Mouse (Mus musculus) midbrain, embryonic 16.5 days (tissue): ENCODE measurements around the gene Ubash3a. TPM values are rescaled to one million over a fixed set of nuclear protein-coding genes. Genes with fewer than 3 reads are reported as not detected.

ENCODE experiments used
- ATAC-seq: fragments of 200-750 bp; cut with Nextera tagmentation; 2 replicates; pipeline ENCODE4 v1.8.0; 2017; ENCODE audit warnings: moderate TSS enrichment
- H3K27ac ChIP-seq: fragments of 300-500 bp; sonication (generic); 2 replicates; pipeline ENCODE4 v1.5.1; 2014; ENCODE audit warnings: mild to moderate bottlenecking, low read length, mixed read lengths
- H3K27me3 ChIP-seq: fragments of 300-500 bp; sonication (generic); 2 replicates; pipeline ENCODE4 v1.6.1; 2014; ENCODE audit warnings: low read depth, low read length, mixed read lengths; ENCODE audit not compliant: control insufficient read depth, insufficient read depth
- H3K36me3 ChIP-seq: fragments of 300-500 bp; sonication (generic); 2 replicates; pipeline ENCODE4 v1.6.1; 2014; ENCODE audit warnings: mild to moderate bottlenecking, low read length, moderate library complexity, mixed read lengths; ENCODE audit not compliant: control insufficient read depth, insufficient read depth
- H3K4me1 ChIP-seq: fragments of 300-500 bp; sonication (generic); 2 replicates; pipeline ENCODE4 v1.6.1; 2014; ENCODE audit warnings: mild to moderate bottlenecking, low read length, mixed read lengths; ENCODE audit not compliant: control insufficient read depth, insufficient read depth
- H3K4me2 ChIP-seq: fragments of 300-500 bp; sonication (generic); 2 replicates; pipeline ENCODE4 v1.6.1; 2014; ENCODE audit warnings: mild to moderate bottlenecking, low read length, mixed read lengths
- H3K4me3 ChIP-seq: fragments of 300-500 bp; sonication (generic); 2 replicates; pipeline ENCODE4 v1.5.1; 2014; ENCODE audit warnings: low read depth, mild to moderate bottlenecking, low read length, moderate library complexity, mixed read lengths
- H3K9ac ChIP-seq: fragments of 300-500 bp; sonication (generic); 2 replicates; pipeline ENCODE4 v1.6.1; 2014; ENCODE audit warnings: low read depth, low read length, mixed read lengths
- H3K9me3 ChIP-seq: fragments of 300-500 bp; sonication (generic); replicated peaks from 2 replicates; pipeline ENCODE4 v1.6.1; 2014; ENCODE audit warnings: mild to moderate bottlenecking, low read length, mixed read lengths; ENCODE audit not compliant: control insufficient read depth, poor library complexity, severe bottlenecking
- WGBS: fragments of 180-500 bp; shearing (Covaris S2); extraction: QIAGEN DNeasy Blood & Tissue Kit; methylation state at CpG from one replicate; pipeline ENCODE4 v1.1.7; 2014; 5-methylcytosine and 5-hydroxymethylcytosine counted together
- polyA plus RNA-seq: library from polyadenylated mRNA; unstranded; fragments of >200 nt; fragmentation: Nextera tagmentation; extraction: Ambion mirVana; gene quantifications from 2 replicates; pipeline ENCODE4 v1.2.1, GENCODE M21; 2015

The Ubash3a gene
- polyA plus RNA-seq, 1 experiment from 2014 or later: not detected

DNA sequence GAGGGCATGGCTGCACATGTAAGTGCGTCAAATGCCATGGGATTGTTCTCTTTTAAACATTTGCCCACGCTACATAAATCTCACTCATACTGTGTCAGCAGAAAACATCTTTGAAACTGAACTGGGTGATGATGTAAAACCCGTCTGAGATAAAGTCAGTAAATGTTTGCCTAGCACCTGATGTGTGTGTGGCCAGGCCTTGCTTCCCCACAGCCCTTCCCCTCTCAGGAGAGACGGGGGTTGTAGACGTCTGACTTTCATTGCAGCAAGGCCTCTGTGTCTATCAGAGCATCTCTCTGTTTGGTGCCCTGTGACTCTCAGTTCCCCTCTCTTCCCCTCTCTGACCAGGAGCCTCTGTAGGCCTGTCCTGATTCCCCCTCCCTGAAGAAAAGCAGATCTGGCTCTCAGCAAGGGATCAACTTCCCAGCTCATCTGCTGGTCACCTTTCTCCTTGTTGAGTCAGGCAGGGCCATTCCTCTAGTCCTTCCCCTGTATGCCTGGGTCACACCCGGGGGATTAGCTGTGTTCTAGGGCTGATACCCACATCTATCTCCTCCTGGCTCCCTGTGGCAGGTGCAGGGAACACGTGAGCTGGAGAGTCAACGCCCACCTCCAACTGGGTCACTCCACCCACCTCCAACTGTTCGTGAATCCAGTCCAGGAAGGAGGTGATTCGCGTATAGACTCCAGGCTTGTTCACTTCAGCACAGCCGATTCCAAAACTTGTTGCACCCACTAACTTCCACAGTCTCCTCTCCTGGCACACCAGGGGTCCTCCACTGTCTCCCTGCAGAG is 24.3 kb upstream of the Ubash3a start:
- 74% methylated on average over 12 of the region's 12 CpGs for WGBS
- Histone ChIP-seq H3K9ac (no peak overlapping the region), H3K4me2 (no peak overlapping the region), H3K36me3 (no peaks in the 10 kb centered on the region), H3K4me3 (no peak overlapping the region), H3K27ac (no peak overlapping the region), H3K9me3 (no peaks in the 10 kb centered on the region), H3K4me1 (no peaks in the 10 kb centered on the region), H3K27me3 (no peaks in the 10 kb centered on the region; the same call in 1 of the 2 replicates)
- ATAC-seq: no peak

DNA sequence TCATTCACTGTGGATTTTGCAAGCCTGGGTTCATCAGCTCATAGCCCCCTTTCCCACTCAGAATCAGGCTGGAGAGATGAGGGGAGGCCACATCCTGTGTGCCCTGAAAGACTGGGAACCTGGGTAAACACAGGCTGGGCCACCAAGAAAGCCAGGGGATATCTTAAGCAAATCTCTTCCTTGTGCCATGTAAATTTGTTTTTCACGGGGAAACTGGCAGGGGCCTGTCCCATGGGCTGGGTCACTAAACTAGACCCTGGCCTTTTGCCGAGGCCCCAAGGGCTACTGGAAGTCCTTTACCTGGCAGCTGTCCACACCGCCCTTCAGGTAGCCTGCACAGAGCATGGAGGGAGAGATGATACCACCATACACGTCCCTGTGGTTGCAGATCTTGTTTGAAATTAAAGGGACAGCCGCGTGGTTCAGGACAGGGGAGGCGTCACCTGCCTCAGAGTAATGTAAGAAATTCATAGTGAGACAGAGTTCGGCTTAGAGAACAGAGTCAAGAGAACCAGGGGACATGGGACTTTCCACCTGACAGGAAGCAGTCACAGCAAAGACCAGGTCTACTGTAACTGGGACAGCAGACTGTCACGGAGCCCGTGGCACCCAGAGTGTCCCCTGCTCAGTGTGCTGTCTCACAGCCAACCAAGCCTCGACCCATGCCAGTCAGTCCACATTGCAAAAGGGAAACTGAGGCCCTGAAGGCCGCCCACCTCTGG is 23.2 kb upstream of the Ubash3a start:
- no peak overlapping the region for H3K9ac ChIP-seq
- H3K27me3 ChIP-seq: no peaks in the 10 kb centered on the region; the same call in 1 of the 2 replicates
- no peak overlapping the region for H3K27ac ChIP-seq
- no peaks in the 10 kb centered on the region for H3K9me3 ChIP-seq
- H3K4me3 ChIP-seq: no peak overlapping the region
- H3K4me2 ChIP-seq: no peak overlapping the region
- H3K4me1 ChIP-seq: no peaks in the 10 kb centered on the region
- no peak for ATAC-seq
- H3K36me3 ChIP-seq: no peaks in the 10 kb centered on the region
- WGBS: 84% methylated on average over 12 of the region's 12 CpGs

DNA sequence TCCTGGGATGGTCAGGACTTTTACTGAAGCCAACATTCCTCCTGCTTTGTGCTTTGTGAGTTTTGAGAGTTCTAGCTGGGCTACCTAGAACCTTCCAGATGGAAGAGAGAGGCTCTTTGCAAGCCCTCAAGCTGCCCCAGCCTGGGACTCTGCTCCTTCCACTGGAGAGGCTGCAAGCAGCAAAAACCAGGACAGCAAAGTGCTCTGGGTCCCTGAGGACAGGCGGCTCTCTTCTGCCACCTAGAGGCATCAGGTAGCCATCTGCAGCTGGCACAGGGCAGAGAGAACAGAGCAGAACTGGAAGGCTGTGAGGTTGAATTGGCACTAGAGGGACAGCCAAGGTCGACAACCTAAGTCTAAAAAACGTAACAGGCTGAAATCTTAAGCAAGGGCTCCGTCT is 20.3 kb upstream of the Ubash3a start:
- no peak for ATAC-seq
- Histone ChIP-seq H3K4me2 (no peak overlapping the region), H3K27ac (no peak overlapping the region), H3K9me3 (no peaks in the 10 kb centered on the region), H3K4me1 (no peaks in the 10 kb centered on the region), H3K27me3 (no peaks in the 10 kb centered on the region), H3K36me3 (no peaks in the 10 kb centered on the region), H3K9ac (no peak overlapping the region), H3K4me3 (no peak overlapping the region)
- whole genome bisulfite sequencing: 31% methylated on average over 4 of the region's 4 CpGs

DNA sequence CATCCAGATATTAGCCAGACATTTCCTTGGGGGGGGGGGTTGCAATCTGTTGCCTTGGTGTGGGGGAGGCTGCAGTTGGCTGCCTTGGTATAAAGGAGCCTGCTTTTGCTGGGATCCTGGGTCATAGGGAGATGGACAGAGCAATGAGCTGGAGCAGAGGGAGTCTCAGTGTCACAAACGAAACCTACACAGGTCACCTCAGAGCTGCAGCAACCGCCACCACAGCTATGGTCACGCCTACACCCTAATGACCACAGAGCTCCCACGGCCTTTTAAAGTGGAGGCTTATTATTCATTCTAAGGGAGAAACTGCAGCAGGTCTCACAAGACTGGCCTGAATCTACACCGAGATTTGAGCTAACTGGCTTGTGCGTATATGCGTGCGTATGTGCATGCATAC is 15.8 kb upstream of the Ubash3a start:
- H3K4me1 ChIP-seq: no peaks in the 10 kb centered on the region
- no peak overlapping the region for H3K4me3 ChIP-seq
- no peaks in the 10 kb centered on the region for H3K27me3 ChIP-seq
- H3K9ac ChIP-seq: no peak overlapping the region
- no peak for ATAC-seq
- H3K9me3 ChIP-seq: no peaks in the 10 kb centered on the region
- no peaks in the 10 kb centered on the region for H3K36me3 ChIP-seq
- 74% methylated on average over 8 of the region's 8 CpGs for WGBS
- no peak overlapping the region for H3K27ac ChIP-seq
- no peak overlapping the region for H3K4me2 ChIP-seq

- no peak for ATAC-seq
- Histone ChIP-seq H3K9me3 (no peaks in the 10 kb centered on the region), H3K4me1 (no peaks in the 10 kb centered on the region), H3K36me3 (no peaks in the 10 kb centered on the region), H3K27me3 (no peaks in the 10 kb centered on the region), H3K4me3 (no peak overlapping the region), H3K27ac (no peak overlapping the region), H3K4me2 (no peak overlapping the region), H3K9ac (no peak overlapping the region)
- 68% methylated on average over 2 of the region's 2 CpGs for WGBS
Measured at GRCm38 (mm10) chr17:31192663-31193062, 15.0 kb upstream of the Ubash3a start.

- WGBS: 84% methylated on average over 9 of the region's 9 CpGs
- no peak for ATAC-seq
- no peak overlapping the region for H3K9ac ChIP-seq
- no peaks in the 10 kb centered on the region for H3K36me3 ChIP-seq
- H3K9me3 ChIP-seq: no peaks in the 10 kb centered on the region
- H3K4me1 ChIP-seq: no peaks in the 10 kb centered on the region
- H3K4me3 ChIP-seq: no peak overlapping the region
- no peak overlapping the region for H3K27ac ChIP-seq
- H3K27me3 ChIP-seq: no peaks in the 10 kb centered on the region
- no peak overlapping the region for H3K4me2 ChIP-seq
Measured at GRCm38 (mm10) chr17:31193360-31193759, 14.3 kb upstream of the Ubash3a start.

- no peak overlapping the region for H3K9ac ChIP-seq
- no peaks in the 10 kb centered on the region for H3K4me1 ChIP-seq
- no peaks in the 10 kb centered on the region for H3K9me3 ChIP-seq
- H3K27me3 ChIP-seq: no peaks in the 10 kb centered on the region
- no peaks in the 10 kb centered on the region for H3K36me3 ChIP-seq
- no peak overlapping the region for H3K4me2 ChIP-seq
- H3K4me3 ChIP-seq: no peak overlapping the region
- no peak overlapping the region for H3K27ac ChIP-seq
- 70% methylated on average over 6 of the region's 6 CpGs for WGBS
- no peak for ATAC-seq
Measured at GRCm38 (mm10) chr17:31195207-31195606, 12.5 kb upstream of the Ubash3a start.

DNA sequence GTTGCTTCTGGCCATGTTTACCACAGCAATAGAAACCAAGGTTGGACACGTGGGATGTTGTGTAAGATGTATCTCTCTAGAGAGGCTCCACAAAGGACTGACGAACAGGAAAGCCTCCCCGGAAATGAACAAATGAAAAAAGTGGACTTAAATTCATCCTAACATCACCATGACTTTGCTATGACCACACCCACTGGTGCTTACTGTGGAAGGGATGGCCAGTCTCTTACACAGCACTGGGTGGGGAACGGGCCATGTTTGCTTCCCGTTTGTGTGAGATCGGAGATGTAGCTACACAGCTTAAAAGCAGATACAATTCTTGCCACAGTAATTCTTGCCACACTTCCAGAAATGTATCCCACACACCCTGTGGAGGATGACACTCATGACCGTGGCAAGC is 11.4 kb upstream of the Ubash3a start:
- H3K36me3 ChIP-seq: no peaks in the 10 kb centered on the region
- no peak overlapping the region for H3K4me3 ChIP-seq
- H3K9ac ChIP-seq: no peak overlapping the region
- H3K4me2 ChIP-seq: no peak overlapping the region
- H3K9me3 ChIP-seq: no peaks in the 10 kb centered on the region
- H3K4me1 ChIP-seq: no peaks in the 10 kb centered on the region
- 91% methylated on average over 7 of the region's 7 CpGs for whole genome bisulfite sequencing
- no peak for ATAC-seq
- H3K27ac ChIP-seq: no peak overlapping the region
- no peaks in the 10 kb centered on the region for H3K27me3 ChIP-seq

DNA sequence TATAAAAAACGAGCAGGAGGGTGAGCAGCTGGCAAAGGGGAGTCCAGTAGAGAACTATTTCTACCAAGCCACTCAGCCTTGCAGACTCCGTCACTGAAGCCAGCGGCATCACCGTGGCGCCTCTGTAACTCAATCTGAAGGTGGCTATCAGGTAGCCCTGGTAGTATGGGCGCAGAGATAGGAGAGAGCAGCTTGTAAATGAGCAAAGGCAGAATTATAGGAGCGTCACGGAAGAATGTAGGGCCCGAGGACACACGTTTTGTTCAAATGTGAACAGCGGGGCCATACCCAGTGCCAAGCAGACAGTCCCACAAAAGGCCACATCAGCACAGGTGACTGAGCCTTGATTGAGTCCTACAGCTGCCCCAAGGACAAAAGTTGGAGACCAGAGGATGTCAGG is 8.8 kb upstream of the Ubash3a start, which contains the start of gene Tmprss3:
Tmprss3 (minus strand) TSS at position 101 of the 400 bp plus-strand sequence.
- ATAC-seq: no peak
- 88% methylated on average over 11 of the region's 11 CpGs for WGBS
- no peak within 1 kb of the TSS for H3K4me2 ChIP-seq
- no peaks in the 10 kb centered on the region for H3K27me3 ChIP-seq
- H3K9ac ChIP-seq: no peak within 1 kb of the TSS
- H3K36me3 ChIP-seq: no peaks in the 10 kb centered on the region
- H3K4me3 ChIP-seq: no peak within 1 kb of the TSS
- no peaks in the 10 kb centered on the region for H3K9me3 ChIP-seq
- H3K4me1 ChIP-seq: no peaks in the 10 kb centered on the region
- no peak within 1 kb of the TSS for H3K27ac ChIP-seq
